Mouse (Mus musculus): ENCODE results near the gene Gpr12.
"Not testable (repeated sequence)": the region's sequence is repeated elsewhere in the genome, so short reads cannot be mapped to it uniquely, and the experiment has no call there.

Gene Gpr12

DNA sequence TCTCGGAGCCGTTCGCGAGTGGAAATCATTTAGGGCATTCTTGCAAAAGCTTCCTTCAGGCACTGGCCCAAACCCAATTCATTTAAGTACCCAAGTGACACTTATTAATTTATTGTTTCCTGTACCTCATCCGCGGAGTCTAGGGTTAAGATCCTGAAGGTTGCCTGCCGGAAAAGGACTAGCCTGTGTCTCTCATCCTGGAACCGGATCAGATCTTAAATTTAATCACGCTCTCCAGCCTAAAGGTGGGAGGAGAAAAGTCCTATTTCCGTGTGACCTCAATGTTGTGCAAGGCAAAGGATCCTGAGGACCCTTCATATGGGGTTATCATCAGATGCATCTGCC is 240 bp upstream of the Gpr12 start:
- DNase-seq, result no peak

DNA sequence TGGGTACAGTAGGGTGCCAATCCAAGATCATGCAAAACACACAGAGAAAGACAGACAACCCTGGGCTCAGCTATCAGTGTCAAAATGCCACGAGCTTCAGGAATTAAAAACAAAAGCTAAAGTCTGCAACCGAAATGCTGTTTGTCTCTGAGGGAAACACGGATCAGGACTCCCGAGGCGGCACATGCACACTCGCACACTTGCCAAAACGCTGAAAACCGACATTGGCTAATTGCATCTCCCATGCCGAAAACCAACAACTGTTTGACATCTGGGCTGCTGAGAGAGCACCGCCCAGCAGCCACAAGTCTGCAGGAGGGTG is 922 bp downstream of the Gpr12 start:
- DNase-seq, result no peak

DNA sequence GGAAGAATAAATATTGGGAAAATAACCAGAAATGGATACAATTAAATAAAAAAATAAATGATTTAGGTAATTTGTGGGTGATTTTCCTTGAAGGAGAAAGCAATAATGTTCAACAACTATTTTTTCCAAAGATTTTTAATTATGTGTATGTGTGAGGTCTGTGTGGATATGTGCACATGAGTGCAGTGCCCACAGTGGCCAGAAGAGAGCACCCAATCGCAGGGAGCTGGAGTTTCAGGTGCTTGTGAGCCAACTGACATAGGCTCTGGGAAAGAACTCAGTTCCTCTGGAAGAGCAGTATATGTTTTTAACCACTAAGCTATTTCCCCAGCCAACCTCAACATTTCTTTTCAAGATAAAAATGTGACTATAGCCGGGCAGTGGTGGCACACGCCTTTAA is 8.4 kb downstream of the Gpr12 start:
- no peak for DNase-seq

DNA sequence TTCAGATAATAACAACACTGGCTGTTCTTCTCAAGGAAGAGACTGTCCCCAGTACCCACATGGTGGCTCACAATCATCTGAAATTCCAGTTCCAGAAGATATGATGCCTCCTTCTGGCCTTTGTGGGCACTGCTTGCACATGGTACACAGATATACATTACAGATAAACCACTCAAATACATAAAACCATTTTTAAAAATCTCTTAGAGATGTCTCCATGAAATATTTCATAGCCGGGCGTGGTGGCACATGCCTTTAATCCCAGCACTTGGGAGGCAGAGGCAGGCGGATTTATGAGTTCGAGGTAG is 12.3 kb downstream of the Gpr12 start:
- not testable (repeated sequence) for DNase-seq

DNA sequence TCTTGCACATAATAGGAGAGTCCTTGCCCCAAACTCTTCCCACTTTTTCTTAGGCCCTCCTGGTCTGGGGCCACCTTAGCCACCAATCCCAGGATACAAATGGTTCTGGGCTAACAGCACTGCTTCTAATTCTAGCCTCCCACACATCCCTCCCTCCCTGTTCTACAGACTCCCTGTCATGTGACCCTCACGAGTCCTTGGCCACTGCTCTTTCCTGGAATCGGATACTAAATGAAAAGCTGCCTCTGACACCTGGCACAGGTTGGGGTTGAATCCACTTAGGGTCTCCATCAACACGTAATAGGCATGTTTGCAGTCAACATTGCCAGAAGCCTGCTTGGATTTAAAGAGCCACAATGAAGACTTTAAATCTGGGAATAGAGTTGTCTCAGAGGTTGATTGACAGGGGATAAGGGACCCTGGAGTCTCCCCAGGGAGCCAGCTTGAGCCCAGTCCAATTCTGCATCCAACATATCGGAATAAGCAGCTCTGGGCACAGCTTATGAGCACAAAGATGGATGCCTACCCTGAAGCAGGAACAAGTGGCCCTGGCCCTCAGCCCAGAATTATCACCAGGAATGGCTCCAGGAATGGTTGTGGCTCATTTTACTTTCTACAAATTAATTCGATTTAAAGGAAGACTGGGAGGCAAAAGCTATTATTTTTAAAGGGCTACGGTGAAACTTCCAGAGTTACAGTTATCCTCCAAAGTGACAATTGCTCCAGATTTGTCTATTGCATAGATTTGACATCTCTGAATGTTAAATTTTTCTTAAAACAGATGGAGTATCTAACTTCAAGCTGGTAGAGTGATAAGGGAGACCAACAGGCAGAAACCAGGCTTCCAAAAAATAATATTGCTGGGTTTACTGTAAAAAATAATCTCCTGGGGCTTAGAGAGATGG is 13.0 kb downstream of the Gpr12 start:
- DNase-seq, result not testable (repeated sequence)

DNA sequence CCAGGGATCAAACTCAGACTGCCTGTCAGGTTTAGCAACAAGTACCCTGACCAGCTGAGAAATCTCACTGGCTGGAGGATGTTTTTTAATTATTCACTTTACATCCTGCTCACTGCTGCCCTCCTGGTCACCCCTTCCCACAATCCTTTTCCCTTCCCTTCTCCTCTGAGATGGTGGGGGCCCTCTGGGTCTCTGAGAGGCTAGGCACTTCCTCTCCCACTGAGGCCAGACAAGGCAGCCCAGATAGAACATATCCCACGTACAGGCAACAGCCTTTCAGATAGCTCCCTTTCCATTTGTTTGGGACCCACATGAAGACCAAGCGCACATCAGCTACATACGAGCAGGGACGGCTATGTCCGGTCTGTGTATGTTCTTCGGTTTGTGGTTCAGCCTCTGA is 14.9 kb downstream of the Gpr12 start:
- DNase-seq, result not testable (repeated sequence)

DNA sequence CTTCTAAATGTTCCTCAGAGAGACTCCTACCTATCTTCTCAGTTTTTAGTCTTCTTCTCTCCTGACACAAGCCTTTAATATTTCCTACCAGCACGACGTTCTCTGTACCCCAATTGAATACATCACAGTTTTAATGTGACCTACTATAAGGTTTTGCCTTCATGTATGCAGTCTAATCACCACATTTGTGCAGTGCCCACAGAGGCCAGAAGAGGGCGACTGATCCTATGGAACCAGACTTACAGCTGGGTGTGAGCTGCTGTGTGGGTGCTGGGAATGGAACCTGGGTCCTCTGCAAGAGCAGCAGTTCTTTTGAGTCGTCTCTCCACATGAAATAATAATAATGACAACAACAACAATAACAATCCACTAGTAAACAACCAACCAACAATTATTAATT is 18.0 kb downstream of the Gpr12 start:
- no peak for DNase-seq

DNA sequence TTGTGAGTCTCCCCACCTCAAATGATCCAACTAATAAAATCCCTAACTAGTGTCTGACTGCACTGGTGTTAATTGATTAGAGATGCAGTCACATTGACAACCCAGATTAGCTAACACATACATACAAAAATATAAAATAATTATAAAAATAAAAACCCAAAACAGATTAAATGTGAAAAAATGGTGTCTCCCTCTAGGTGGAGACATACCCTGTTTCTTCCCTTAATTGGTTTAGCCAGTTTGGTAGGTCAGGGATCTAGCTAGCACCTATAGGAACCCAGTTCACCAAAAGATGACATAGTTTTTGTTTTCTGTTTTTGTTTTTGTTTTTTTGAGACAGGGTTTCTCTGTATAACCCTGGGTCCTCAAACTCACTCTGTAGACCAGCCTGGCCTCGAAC is 20.8 kb downstream of the Gpr12 start:
- DNase-seq, result no peak

DNA sequence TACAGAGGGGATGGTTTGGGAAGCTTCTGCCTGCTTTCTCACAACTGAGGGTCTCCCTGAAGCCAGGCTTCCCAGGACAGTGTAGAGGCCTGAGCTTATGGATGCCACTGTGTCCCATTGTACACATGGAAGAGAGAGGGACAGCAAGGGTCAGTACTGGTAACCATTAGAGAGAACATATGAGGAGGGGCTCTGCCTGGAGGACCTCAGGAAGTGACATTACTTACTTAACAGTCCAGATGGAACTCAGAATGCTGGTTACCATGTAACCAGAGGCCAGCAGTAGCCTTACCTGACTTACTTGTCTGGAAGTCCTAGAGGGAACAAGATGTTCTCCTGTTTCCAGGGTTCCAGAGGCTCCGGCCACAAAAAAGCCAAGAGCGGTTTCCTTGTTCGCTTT is 29.2 kb downstream of the Gpr12 start, which contains the start of gene Gm3415:
Gm3415 (plus strand) TSS at position 301 of the 400 bp plus-strand sequence.
- DNase-seq, result not testable (repeated sequence)

DNA sequence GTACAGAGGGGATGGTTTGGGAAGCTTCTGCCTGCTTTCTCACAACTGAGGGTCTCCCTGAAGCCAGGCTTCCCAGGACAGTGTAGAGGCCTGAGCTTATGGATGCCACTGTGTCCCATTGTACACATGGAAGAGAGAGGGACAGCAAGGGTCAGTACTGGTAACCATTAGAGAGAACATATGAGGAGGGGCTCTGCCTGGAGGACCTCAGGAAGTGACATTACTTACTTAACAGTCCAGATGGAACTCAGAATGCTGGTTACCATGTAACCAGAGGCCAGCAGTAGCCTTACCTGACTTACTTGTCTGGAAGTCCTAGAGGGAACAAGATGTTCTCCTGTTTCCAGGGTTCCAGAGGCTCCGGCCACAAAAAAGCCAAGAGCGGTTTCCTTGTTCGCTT is 47.7 kb downstream of the Gpr12 start, which contains the start of gene Gm3409:
Gm3409 (plus strand) TSS at position 301 of the 400 bp plus-strand sequence.
- DNase-seq, result not testable (repeated sequence)

Data from liver (tissue).